In genomic region chr3:95598734-95599133, GRCm38 (mm10) we compare ENCODE assay signal across 30 mouse cellular contexts. TPM values are rescaled to one million over a fixed set of nuclear protein-coding genes. Genes with fewer than 3 reads are reported as not detected.
"Had no signal": no experiment of that assay in that cellular context is flagged by ENCODE, and none has a peak within 500 bp of the region (broad histone marks: within the 10 kb centered on the region; RNA-seq: fewer than 3 reads in every experiment).

No protein-coding gene starts in this region.

- H3K4me2 ChIP-seq: heart, embryonic 11.5 days; heart, embryonic 13.5 days; heart, embryonic 15.5 days; hindbrain, embryonic 13.5 days; hindbrain, embryonic 15.5 days; kidney, embryonic 15.5 days; limb, embryonic 12.5 days; liver, embryonic 11.5 days had no signal

- H3K4me3 ChIP-seq: heart, adult 2 months; heart, embryonic 13.5 days; heart, embryonic 15.5 days; hindbrain, embryonic 13.5 days; hindbrain, embryonic 15.5 days; kidney, embryonic 15.5 days; layer of hippocampus, adult 2 months; left cerebral cortex, adult 2 months; limb, embryonic 10.5 days; limb, embryonic 12.5 days had no signal

- H3K9me3 ChIP-seq: heart, embryonic 13.5 days; heart, embryonic 15.5 days; hindbrain, embryonic 13.5 days; hindbrain, embryonic 15.5 days; kidney, embryonic 15.5 days; limb, embryonic 10.5 days; limb, embryonic 12.5 days had no signal

- H3K4me1 ChIP-seq: heart, embryonic 13.5 days; heart, embryonic 15.5 days; hindbrain, embryonic 13.5 days; hindbrain, embryonic 15.5 days; kidney, embryonic 15.5 days; limb, embryonic 10.5 days; limb, embryonic 12.5 days had no signal

- ATAC-seq: hindbrain, postnatal 0 days had no signal

- H3K27me3 ChIP-seq: heart, embryonic 13.5 days; heart, embryonic 15.5 days; hindbrain, embryonic 13.5 days; hindbrain, embryonic 15.5 days; kidney, embryonic 15.5 days; limb, embryonic 12.5 days had no signal

- H3K9ac ChIP-seq: heart, embryonic 13.5 days; heart, embryonic 15.5 days; hindbrain, embryonic 13.5 days; hindbrain, embryonic 15.5 days; kidney, embryonic 15.5 days; limb, embryonic 12.5 days; liver, embryonic 14.5 days had no signal

- H3K27ac ChIP-seq: heart, adult 2 months; heart, embryonic 13.5 days; heart, embryonic 15.5 days; hindbrain, embryonic 13.5 days; hindbrain, embryonic 15.5 days; hindbrain, postnatal 0 days; kidney, embryonic 15.5 days; kidney, postnatal 0 days; layer of hippocampus, adult 2 months; left cerebral cortex, adult 2 months; limb, embryonic 10.5 days; limb, embryonic 12.5 days; liver, embryonic 14.5 days had no signal

- DNase-seq: gastrocnemius, postnatal 14 days; gastrocnemius, postnatal 36 days; heart, adult 11 months; heart, adult 2 months; heart, postnatal 14 days; heart, postnatal 36 days; kidney, adult 11 months; kidney, adult 2 months; kidney, adult 9 months; kidney, postnatal 14 days; kidney, postnatal 36 days; liver had no signal

RNA-seq across cellular contexts. Expression of gene Hormad1, which starts 39.3 kb away (rescaled TPM):
- polyA plus RNA-seq: gonadal fat pad, adult 2 months; heart, adult 2 months; heart, embryonic 11.5 days; heart, embryonic 13.5 days; heart, embryonic 15.5 days; heart, postnatal 0 days; hindbrain, embryonic 11.5 days; hindbrain, embryonic 13.5 days; hindbrain, embryonic 15.5 days; hindbrain, postnatal 0 days; kidney, adult 2 months; kidney, embryonic 15.5 days; kidney, postnatal 0 days; limb, embryonic 10.5 days; limb, embryonic 12.5 days; limb, embryonic 14.5 days had no signal
